Mouse (Mus musculus): ENCODE data around the gene Hsf4. TPM values are rescaled to one million over a fixed set of nuclear protein-coding genes. Genes with fewer than 3 reads are reported as not detected.
A peak's percentile ranks its signal among the peaks of the same experiment; 100 is the strongest.
"Not testable (repeated sequence)": the region's sequence is repeated elsewhere in the genome, so short reads cannot be mapped to it uniquely, and the experiment has no call there.

The Hsf4 gene
- 0.21 and 0.52 TPM in 2 replicates for polyA plus RNA-seq (2014; fragmentation: Nextera tagmentation; extraction: Ambion mirVana)

GRCm38 (mm10) chr8:105269461-105269947 is at the start of gene Hsf4:
TSS of gene Hsf4 (plus strand) at chr8:105269801.
- ATAC-seq (ENCODE audit: low FRiP score) = no peak
- 0% methylated on average over 38 of the region's 42 CpGs for WGBS
- Histone ChIP-seq H3K9me3 (ENCODE audit: control insufficient read depth, low read length) (no peaks in the 10 kb centered on the region), H3K27ac (ENCODE audit: low read depth, low read length) (no peak within 1 kb of the TSS), H3K4me2 (replicated peaks; ENCODE audit: low read depth, low read length) (peak within 1 kb of the TSS; percentile 76), H3K27me3 (ENCODE audit: control insufficient read depth, insufficient read depth, low read length) (peaks cover 91% of the 10 kb centered on the region), H3K4me1 (replicated peaks; ENCODE audit: control insufficient read depth, insufficient read depth, low read length) (peaks cover 13% of the 10 kb centered on the region; the same call in 1 of the 2 replicates), H3K9ac (ENCODE audit: low read depth, low read length) (peak within 1 kb of the TSS; percentile 42; the same call in 1 of the 2 replicates), H3K4me3 (ENCODE audit: low read depth, low read length) (peak within 1 kb of the TSS; percentile 39), H3K36me3 (ENCODE audit: control insufficient read depth, insufficient read depth, low read length) (no peaks in the 10 kb centered on the region)
- DNase-seq (ENCODE audit: low spot score) = peak; percentile 59

GRCm38 (mm10) chr8:105223850-105224249 is 45.8 kb upstream of the Hsf4 start:
- Histone ChIP-seq H3K4me1 (replicated peaks; ENCODE audit: control insufficient read depth, insufficient read depth, low read length) (peaks cover 4% of the 10 kb centered on the region), H3K9ac (ENCODE audit: low read depth, low read length) (peak overlapping the region; percentile 42; the same call in 1 of the 2 replicates), H3K9me3 (ENCODE audit: control insufficient read depth, low read length) (no peaks in the 10 kb centered on the region), H3K4me3 (ENCODE audit: low read depth, low read length) (no peak overlapping the region), H3K4me2 (replicated peaks; ENCODE audit: low read depth, low read length) (no peak overlapping the region), H3K27ac (ENCODE audit: low read depth, low read length) (no peak overlapping the region), H3K27me3 (ENCODE audit: control insufficient read depth, insufficient read depth, low read length) (no peaks in the 10 kb centered on the region), H3K36me3 (ENCODE audit: control insufficient read depth, insufficient read depth, low read length) (no peaks in the 10 kb centered on the region)
- no peak for DNase-seq (ENCODE audit: low spot score)
- no peak for ATAC-seq (ENCODE audit: low FRiP score)
- 81% methylated on average over 7 of the region's 7 CpGs for WGBS

GRCm38 (mm10) chr8:105224413-105225271 is 45.0 kb upstream of the Hsf4 start, which contains the start of gene D230025D16Rik:
TSS of gene D230025D16Rik (plus strand) at chr8:105225145.
- DNase-seq (ENCODE audit: low spot score) = peak; percentile 98
- Histone ChIP-seq H3K4me1 (replicated peaks; ENCODE audit: control insufficient read depth, insufficient read depth, low read length) (peaks cover 4% of the 10 kb centered on the region), H3K27ac (ENCODE audit: low read depth, low read length) (peak within 1 kb of the TSS; percentile 51), H3K36me3 (ENCODE audit: control insufficient read depth, insufficient read depth, low read length) (no peaks in the 10 kb centered on the region), H3K9me3 (ENCODE audit: control insufficient read depth, low read length) (no peaks in the 10 kb centered on the region), H3K4me3 (ENCODE audit: low read depth, low read length) (peak within 1 kb of the TSS; percentile 95), H3K27me3 (ENCODE audit: control insufficient read depth, insufficient read depth, low read length) (no peaks in the 10 kb centered on the region), H3K9ac (ENCODE audit: low read depth, low read length) (peak within 1 kb of the TSS; percentile 89), H3K4me2 (replicated peaks; ENCODE audit: low read depth, low read length) (peak within 1 kb of the TSS; percentile 76)
- WGBS = 4% methylated on average over 34 of the region's 34 CpGs
- ATAC-seq (ENCODE audit: low FRiP score) = peak; percentile 95

- Histone ChIP-seq H3K27ac (ENCODE audit: low read depth, low read length) (peak overlapping the region; percentile 51; the same call in 1 of the 2 replicates), H3K4me2 (replicated peaks; ENCODE audit: low read depth, low read length) (peak overlapping the region; percentile 76), H3K9me3 (ENCODE audit: control insufficient read depth, low read length) (no peaks in the 10 kb centered on the region), H3K36me3 (ENCODE audit: control insufficient read depth, insufficient read depth, low read length) (no peaks in the 10 kb centered on the region), H3K4me3 (ENCODE audit: low read depth, low read length) (peak overlapping the region; percentile 95), H3K9ac (ENCODE audit: low read depth, low read length) (peak overlapping the region; percentile 89), H3K27me3 (ENCODE audit: control insufficient read depth, insufficient read depth, low read length) (no peaks in the 10 kb centered on the region), H3K4me1 (replicated peaks; ENCODE audit: control insufficient read depth, insufficient read depth, low read length) (peaks cover 4% of the 10 kb centered on the region)
- ATAC-seq (ENCODE audit: low FRiP score) (no peak), DNase-seq (ENCODE audit: low spot score) (no peak)
- under 1% methylated on average over 27 of the region's 27 CpGs for WGBS
Measured at GRCm38 (mm10) chr8:105225272-105225593, 44.4 kb upstream of the Hsf4 start.

GRCm38 (mm10) chr8:105225917-105226316 is 43.7 kb upstream of the Hsf4 start:
- H3K27ac ChIP-seq (ENCODE audit: low read depth, low read length) = no peak overlapping the region
- peak overlapping the region; percentile 95 for H3K4me3 ChIP-seq (ENCODE audit: low read depth, low read length)
- WGBS = 30% methylated on average over 6 of the region's 6 CpGs
- no peaks in the 10 kb centered on the region for H3K36me3 ChIP-seq (ENCODE audit: control insufficient read depth, insufficient read depth, low read length)
- H3K9me3 ChIP-seq (ENCODE audit: control insufficient read depth, low read length) = no peaks in the 10 kb centered on the region
- DNase-seq (ENCODE audit: low spot score) = no peak
- H3K9ac ChIP-seq (ENCODE audit: low read depth, low read length) = peak overlapping the region; percentile 89
- H3K4me1 ChIP-seq (replicated peaks; ENCODE audit: control insufficient read depth, insufficient read depth, low read length) = peaks cover 4% of the 10 kb centered on the region
- no peak for ATAC-seq (ENCODE audit: low FRiP score)
- H3K4me2 ChIP-seq (replicated peaks; ENCODE audit: low read depth, low read length) = peak overlapping the region; percentile 76
- H3K27me3 ChIP-seq (ENCODE audit: control insufficient read depth, insufficient read depth, low read length) = no peaks in the 10 kb centered on the region

GRCm38 (mm10) chr8:105231503-105232320 is 37.9 kb upstream of the Hsf4 start:
- H3K9ac ChIP-seq (ENCODE audit: low read depth, low read length) = no peak overlapping the region
- no peaks in the 10 kb centered on the region for H3K36me3 ChIP-seq (ENCODE audit: control insufficient read depth, insufficient read depth, low read length)
- no peaks in the 10 kb centered on the region for H3K27me3 ChIP-seq (ENCODE audit: control insufficient read depth, insufficient read depth, low read length)
- no peak overlapping the region for H3K4me2 ChIP-seq (replicated peaks; ENCODE audit: low read depth, low read length)
- H3K4me3 ChIP-seq (ENCODE audit: low read depth, low read length) = no peak overlapping the region
- ATAC-seq (ENCODE audit: low FRiP score) = no peak
- no peaks in the 10 kb centered on the region; the same call in 1 of the 2 replicates for H3K4me1 ChIP-seq (replicated peaks; ENCODE audit: control insufficient read depth, insufficient read depth, low read length)
- H3K27ac ChIP-seq (ENCODE audit: low read depth, low read length) = no peak overlapping the region
- H3K9me3 ChIP-seq (ENCODE audit: control insufficient read depth, low read length) = no peaks in the 10 kb centered on the region
- WGBS = 90% methylated on average over 12 of the region's 12 CpGs
- DNase-seq (ENCODE audit: low spot score) = no peak

GRCm38 (mm10) chr8:105232321-105232693 is 37.3 kb upstream of the Hsf4 start:
- WGBS = 92% methylated on average over 4 of the region's 4 CpGs
- not testable (repeated sequence) for H3K4me2 ChIP-seq (replicated peaks; ENCODE audit: low read depth, low read length); H3K9me3 ChIP-seq (ENCODE audit: control insufficient read depth, low read length); H3K4me3 ChIP-seq (ENCODE audit: low read depth, low read length); H3K9ac ChIP-seq (ENCODE audit: low read depth, low read length); DNase-seq (ENCODE audit: low spot score); H3K4me1 ChIP-seq (replicated peaks; ENCODE audit: control insufficient read depth, insufficient read depth, low read length); ATAC-seq (ENCODE audit: low FRiP score); H3K27ac ChIP-seq (ENCODE audit: low read depth, low read length); H3K36me3 ChIP-seq (ENCODE audit: control insufficient read depth, insufficient read depth, low read length); H3K27me3 ChIP-seq (ENCODE audit: control insufficient read depth, insufficient read depth, low read length)

GRCm38 (mm10) chr8:105233126-105233935 is 36.3 kb upstream of the Hsf4 start:
- Histone ChIP-seq H3K9me3 (ENCODE audit: control insufficient read depth, low read length) (no peaks in the 10 kb centered on the region), H3K36me3 (ENCODE audit: control insufficient read depth, insufficient read depth, low read length) (no peaks in the 10 kb centered on the region), H3K27ac (ENCODE audit: low read depth, low read length) (no peak overlapping the region), H3K4me1 (replicated peaks; ENCODE audit: control insufficient read depth, insufficient read depth, low read length) (no peaks in the 10 kb centered on the region), H3K27me3 (ENCODE audit: control insufficient read depth, insufficient read depth, low read length) (no peaks in the 10 kb centered on the region), H3K4me3 (ENCODE audit: low read depth, low read length) (no peak overlapping the region), H3K4me2 (replicated peaks; ENCODE audit: low read depth, low read length) (no peak overlapping the region), H3K9ac (ENCODE audit: low read depth, low read length) (no peak overlapping the region)
- 84% methylated on average over 1 of the region's 1 CpGs for WGBS
- no peak for ATAC-seq (ENCODE audit: low FRiP score)
- no peak for DNase-seq (ENCODE audit: low spot score)
